Mouse (Mus musculus) frontal cortex, adult (tissue): Measurements from ENCODE around the gene Dhx57.
A peak's percentile ranks its signal among the peaks of the same experiment; 100 is the strongest.
"Not testable (repeated sequence)": the region's sequence is repeated elsewhere in the genome, so short reads cannot be mapped to it uniquely, and the experiment has no call there.

Source experiments
- ATAC-seq: cut with Nextera tagmentation; 2 replicates; pipeline ENCODE4 v1.9.2; 2017; ENCODE audit warnings: mild to moderate bottlenecking, moderate library complexity, mixed read lengths; ENCODE audit not compliant: low TSS enrichment

Dhx57 gene

DNA sequence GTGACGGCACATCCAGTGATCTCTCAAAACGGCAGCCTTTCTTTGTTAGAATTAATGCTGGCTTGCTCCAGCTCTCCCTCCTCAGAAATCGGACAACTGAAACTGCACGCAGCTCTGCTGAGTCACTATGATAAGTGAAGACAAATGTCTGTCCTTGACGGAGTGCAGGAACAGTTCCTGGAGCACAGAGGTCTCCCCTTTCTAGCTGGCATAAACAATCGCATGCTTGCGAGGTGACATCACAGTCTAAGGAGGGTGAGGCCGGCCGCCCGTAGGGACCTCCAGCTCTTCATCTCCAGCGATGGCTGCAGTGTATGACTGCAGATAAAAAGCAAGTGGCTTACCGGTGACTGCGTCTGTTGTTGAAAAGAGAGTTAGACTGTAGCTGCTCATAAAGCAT, 35.1 kb downstream of the Dhx57 start:
- peak; percentile 31; the same call in 1 of the 2 replicates for ATAC-seq

- no peak for ATAC-seq
These were observed 35.9 kb downstream of the Dhx57 start for GRCm38 (mm10) chr17:80254421-80254820.

GRCm38 (mm10) chr17:80252757-80253525, 37.3 kb downstream of the Dhx57 start:
- no peak for ATAC-seq

DNA sequence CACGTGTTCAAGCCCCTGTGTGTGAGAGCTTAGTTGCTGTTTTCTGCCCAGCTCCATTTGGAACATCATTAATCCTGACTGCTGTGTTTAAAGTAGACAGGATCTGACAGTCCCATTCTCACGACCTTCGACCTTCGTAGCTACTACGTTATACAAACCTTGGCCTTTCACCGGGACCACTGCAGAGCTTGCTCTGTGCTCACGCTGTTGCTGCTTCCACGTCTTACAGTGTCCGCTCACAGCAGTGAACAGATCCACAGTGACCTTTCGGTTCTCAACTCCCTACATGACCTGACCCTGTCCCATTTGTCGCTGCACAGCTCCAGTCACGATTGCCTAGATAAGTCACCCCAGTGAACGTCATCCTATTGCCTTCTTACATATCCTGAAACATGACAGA, 47.2 kb downstream of the Dhx57 start:
- ATAC-seq, result no peak

DNA sequence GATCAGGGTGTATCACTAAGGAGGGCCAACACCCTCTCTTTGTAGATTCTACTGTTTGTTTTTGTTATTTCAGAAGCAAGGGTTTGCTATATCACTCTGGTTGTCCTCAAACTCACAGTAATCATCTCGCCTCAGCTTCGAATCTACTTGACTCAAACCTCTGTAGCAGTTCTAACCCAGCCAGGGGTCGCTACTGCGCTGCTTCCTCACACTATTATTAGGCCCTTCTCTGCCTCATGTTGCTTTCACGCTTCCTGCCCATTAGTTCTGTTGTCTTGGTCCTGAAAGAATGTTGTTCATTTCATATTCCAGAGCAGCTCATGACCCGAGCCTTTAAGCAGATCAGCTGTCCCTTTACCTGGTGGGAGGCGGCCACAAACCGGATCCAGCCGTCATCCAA, 48.7 kb downstream of the Dhx57 start:
- ATAC-seq, result no peak

DNA sequence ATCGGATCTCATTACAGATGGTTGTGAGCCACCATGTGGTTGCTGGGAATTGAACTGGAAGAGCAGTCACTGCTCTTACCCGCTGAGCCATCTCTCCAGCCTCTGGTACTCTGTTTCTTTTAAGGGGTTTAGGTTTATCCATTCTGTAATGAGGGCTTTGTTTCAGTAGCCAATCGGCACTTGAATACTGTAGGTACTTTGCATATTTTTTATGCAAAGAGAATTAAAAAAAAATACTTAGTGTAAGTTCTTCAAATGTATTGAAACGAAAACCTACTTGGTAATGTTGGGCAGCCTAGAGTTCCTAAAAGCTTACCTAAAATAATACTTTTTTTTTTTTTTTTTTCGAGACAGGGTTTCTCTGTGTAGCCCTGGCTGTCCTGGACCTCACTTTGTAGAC, 52.8 kb downstream of the Dhx57 start:
- ATAC-seq, result no peak

DNA sequence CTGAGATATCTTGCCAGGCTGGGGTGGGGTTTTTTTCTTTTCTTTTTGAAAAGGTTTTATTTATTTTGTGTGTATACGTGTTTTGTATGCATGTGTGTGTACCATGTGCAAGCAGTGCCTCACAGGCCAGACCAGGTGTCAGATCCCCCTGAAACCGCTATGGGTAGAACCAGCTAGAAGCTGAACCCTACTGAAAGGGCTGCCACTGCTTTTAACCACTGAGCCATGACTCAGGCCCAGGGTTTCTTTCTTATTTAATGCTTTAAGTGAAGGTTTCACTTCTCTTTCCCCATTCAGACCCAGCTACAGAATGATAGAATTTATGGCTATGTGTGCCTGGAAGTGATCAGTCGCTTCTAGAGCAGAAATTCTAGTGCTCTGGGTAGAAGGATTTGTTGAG, 53.5 kb downstream of the Dhx57 start:
- ATAC-seq, result no peak

DNA sequence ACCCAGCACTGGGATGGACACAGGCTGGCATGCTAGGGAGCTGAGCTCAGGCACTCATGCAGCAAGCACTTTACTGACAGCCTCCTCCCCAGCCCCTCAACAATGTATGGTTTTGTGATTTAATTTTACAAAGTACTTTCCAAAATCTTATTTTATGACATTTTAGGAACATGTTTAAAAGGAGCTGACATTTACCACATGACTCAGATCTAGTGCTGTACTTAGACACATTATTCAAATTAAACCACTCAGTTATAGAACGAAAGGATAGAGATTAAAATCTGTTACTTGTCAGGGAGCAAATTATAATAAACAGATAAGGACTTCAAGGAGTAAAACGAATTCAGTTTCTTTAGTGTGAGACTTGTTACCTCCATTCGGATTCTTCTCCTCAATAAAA, 54.8 kb downstream of the Dhx57 start:
- peak; percentile 67 for ATAC-seq

DNA sequence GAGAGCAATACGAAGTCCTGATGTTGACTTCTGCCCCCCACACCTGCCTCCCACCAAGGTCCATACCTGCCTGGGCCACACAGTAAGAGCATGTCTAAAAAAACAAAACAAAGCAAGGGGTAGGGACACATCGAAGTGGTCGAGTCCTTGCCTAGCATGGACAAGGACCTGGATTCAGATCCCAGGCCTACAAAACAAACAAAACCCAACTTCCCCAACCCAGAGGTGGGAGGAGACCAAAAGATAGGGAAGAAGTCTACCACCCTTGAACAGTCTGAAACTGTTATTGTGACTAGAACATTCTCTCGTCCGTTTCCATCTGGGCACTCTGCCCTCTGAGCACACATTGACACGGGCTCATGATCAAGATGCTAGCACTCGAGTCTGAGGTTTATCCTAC, 55.9 kb downstream of the Dhx57 start:
- ATAC-seq, result no peak

DNA sequence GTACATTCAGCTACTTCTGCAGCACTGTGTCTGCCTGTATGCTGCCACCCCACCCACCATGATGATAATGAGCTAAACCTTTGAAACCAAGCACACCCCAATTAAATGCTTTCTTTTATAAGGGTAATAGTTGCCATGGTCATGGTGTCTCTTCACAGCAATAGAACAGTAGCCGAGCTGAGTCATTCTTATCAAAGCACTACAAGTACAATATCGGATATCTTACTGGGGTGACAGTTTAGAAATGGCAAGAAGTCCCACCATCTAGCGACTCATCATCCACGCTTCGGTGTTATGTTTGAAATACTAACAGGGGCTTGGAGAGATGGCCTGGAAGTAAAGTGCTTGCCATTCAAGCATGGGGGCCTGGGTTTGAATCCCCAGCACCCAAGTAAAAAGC, 56.4 kb downstream of the Dhx57 start:
- no peak for ATAC-seq

- no peak for ATAC-seq
These were observed 60.9 kb downstream of the Dhx57 start for GRCm38 (mm10) chr17:80229396-80229795.

- ATAC-seq, result not testable (repeated sequence)
These were observed 65.1 kb downstream of the Dhx57 start for GRCm38 (mm10) chr17:80225142-80225541.

GRCm38 (mm10) chr17:80224326-80225116, 65.8 kb downstream of the Dhx57 start, which contains the start of gene Gemin6:
TSS of gene Gemin6 (plus strand) at chr17:80224441.
- peak; percentile 100 for ATAC-seq

- peak; percentile 71 for ATAC-seq
These were observed 66.4 kb downstream of the Dhx57 start for GRCm38 (mm10) chr17:80223829-80224228.

DNA sequence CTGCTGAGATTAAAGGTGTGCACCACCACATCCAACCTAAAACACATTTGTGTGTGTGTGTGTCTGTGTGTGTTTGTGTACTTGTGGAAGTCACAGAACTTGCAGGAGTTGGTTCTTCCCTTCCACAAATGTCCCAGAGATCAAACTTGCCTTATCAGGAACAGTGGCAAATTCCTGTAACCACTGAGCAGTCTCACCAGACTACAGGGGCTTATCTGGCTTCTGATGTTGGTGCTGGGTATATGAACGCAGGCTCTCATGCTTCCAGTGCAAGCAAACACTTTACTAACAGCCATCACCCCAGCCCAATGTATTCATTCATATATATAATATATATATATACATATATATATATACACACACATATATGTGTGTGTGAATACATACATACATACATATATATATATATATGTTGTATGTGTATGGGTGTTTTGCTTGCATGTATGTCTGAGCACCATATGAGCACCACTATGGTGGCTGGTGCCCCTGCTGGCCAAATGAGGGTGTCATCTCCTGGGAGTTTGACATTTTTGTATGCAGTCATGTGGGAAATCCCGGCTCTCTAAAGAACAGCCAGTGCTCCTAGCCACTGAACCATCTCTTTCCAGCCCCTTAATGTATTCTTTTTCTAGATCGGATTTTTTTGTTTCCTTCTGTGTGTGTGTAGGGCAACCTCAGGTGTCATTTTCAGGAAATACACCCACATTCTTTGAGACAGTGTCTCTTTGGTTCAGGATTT, 68.2 kb downstream of the Dhx57 start:
- ATAC-seq, result no peak

GRCm38 (mm10) chr17:80221202-80221601, 69.1 kb downstream of the Dhx57 start:
- no peak for ATAC-seq

- ATAC-seq, result no peak
These were observed 70.1 kb downstream of the Dhx57 start for GRCm38 (mm10) chr17:80220131-80220530.

DNA sequence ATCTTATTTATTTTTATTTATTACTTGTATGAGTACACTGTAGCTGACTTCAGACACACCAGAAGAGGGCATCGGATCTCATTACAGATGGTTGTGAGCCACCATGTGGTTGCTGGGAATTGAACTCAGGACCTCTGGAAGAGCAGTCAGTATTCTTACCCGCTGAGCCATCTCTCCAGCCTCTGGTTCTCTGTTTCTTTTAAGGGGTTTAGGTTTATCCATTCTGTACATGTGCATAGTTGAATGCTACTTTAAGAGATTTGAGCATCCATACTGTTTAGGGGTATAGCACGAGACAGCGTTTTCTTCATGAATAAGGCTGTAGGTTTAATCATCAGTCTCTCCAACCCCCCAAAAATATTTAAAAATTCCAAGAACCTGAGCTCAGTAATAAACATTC, 76.3 kb downstream of the Dhx57 start:
- not testable (repeated sequence) for ATAC-seq

- peak; percentile 91 for ATAC-seq
These were observed 83.3 kb downstream of the Dhx57 start, which contains the start of the genes Srsf7 and Ttc39d for GRCm38 (mm10) chr17:80206671-80207581. TSS of gene Srsf7 (minus strand) at chr17:80207307. TSS of gene Ttc39d (plus strand) at chr17:80207460.

- ATAC-seq, result peak; percentile 56
These were observed 84.0 kb downstream of the Dhx57 start for GRCm38 (mm10) chr17:80206301-80206670.

GRCm38 (mm10) chr17:80205657-80206056, 84.6 kb downstream of the Dhx57 start:
- ATAC-seq, result no peak
